Mouse (Mus musculus): ENCODE measurements at regions not wholly inside any gene's neighbourhood (a gene's known extent, or its start where the extent isn't known, plus 50 kb on each side); places are given as distances from the start of the nearest gene placed in this dataset.

DNA sequence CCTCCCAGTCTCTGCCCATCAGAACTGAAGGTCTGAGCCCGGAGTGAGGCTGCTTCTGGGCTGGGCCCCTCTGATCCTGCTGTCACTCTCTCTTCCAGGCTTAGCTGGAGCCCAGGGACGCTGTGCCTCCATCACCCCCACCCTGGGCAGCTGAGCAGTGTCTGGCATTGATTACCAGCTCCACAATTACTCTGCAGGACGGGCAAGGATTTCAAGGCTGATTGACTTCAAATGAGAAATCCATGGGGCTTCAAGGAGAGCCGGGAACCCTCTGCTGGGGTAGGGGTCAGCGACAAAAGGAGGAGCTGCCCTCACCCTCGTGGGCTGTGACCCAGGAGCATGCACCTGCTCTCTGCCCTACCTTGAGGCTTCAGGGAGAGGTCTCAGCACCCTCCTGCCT is 107.1 kb upstream of the Csf3r start:
- TF ChIP-seq CTCF (IDR thresholded peaks at IDR 0.05; ENCODE audit: low read depth, low read length) (no peak), GATA2 (IDR thresholded peaks at IDR 0.05; ENCODE audit: borderline replicate concordance, low read depth, low read length) (no peak), POLR2AphosphoS5 (IDR thresholded peaks at IDR 0.05; ENCODE audit: insufficient replicate concordance, low read depth, low read length) (no peak), GATA1 (IDR thresholded peaks at IDR 0.05; ENCODE audit: borderline replicate concordance, low read length) (no peak)
